Mouse (Mus musculus): ENCODE measurements at regions not wholly inside any gene's neighbourhood (a gene's known extent, or its start where the extent isn't known, plus 50 kb on each side); places are given as distances from the start of the nearest gene placed in this dataset.

DNA sequence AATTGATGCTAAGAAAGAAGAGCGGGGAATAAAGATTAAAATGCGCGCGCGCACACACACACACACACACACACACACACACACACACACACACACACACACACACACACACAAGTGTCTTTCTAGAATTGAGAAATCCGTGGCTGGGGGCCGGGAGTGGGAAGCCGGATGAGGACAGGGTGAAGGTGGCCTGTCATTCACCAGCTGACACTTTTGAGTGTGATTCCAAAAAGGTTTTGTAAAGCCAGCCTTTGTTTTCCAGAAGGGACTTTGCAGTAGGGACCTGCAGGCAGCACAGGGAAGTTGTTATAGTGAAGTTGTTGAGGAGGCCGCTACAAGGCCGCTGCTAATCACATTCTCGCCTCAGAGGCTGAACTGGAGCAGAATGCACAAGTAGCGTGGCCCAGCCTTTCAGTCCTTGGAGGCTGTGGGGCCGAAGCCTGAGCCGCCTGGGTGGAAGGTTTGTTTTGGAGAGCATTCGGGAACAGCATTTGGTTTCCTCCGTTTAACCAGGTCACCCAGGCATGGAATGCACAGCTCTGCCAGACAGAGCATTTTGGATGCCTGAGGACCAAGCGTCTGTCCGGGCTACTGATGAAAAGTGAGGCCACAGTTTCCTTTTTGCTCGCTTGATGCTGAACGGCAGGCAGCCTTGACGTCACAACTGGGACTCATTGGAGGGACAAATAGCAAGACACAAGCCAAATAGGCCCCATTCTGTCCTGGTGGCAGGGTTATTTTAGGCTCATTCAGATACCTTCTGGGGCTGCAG, 137.3 kb upstream of the Klf14 start:
- peak in 1 of 2 experiments; percentile 52 for DNase-seq (ENCODE audit: low spot score in 2 of 2)
- intact Hi-C loops (cut with DNase I) = no loop called here

DNA sequence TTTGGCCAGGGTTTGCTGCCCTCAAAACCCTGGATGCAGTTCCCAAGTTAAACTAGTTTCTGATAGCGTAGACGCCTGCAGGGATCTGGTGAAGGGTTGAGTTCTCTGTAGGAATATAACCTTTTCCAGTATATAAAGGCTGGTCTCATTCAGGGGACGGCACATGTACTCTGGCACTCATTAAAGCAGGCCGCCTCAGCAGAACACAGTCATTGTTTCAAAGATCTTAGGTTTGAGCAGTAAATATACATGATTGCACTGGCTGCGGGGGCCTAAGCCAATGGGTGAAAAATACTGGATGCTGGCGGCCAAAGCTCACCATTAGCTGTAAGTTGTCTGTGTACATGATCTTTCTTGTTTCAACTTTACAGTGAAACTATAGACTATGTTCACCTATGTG, 137.9 kb upstream of the Klf14 start:
- no peak for DNase-seq (ENCODE audit: low spot score in 2 of 2)
- intact Hi-C loops (cut with DNase I) = no loop called here

DNA sequence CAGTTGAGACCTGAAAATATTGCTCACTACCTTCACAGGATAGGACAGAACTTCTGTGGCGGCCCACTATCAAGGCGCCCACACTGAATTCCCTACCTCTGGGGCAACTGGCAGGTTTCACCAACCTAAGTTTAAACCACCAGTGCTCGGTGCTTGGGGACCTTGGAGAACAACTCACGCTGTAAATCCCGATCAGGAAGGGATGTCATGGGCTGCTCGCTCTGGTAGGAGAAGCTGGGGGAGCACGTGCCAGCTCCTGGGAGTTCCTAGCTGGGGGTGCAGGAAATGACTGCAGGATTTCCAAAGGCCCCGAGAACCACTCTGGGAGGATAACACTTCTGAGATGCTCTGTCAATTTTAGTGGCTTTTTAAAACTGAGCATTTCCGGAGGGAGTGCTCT, 138.4 kb upstream of the Klf14 start:
- no peak for DNase-seq (ENCODE audit: low spot score in 2 of 2)
- intact Hi-C loops (cut with DNase I) = no loop called here

DNA sequence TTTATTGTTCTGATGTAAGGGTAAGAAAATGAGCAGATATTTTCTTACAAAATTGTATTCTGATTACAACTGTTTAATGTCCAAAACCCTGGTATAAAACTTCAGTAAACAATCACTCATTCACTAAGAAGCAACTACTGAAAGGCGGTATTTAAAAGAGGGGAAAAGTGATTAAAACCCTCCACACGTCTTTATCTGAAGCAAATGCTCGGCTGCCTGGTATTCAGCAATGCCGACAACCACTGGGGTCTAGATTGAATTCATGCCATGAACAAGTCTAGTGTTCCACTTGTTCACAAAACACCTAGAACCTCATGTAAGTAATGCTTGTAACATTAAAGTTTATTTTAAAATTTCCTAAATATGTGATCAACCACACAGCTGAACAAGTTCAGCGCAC, 139.2 kb upstream of the Klf14 start:
- no peak for DNase-seq (ENCODE audit: low spot score in 2 of 2)
- intact Hi-C loops (cut with DNase I) = no loop called here

DNA sequence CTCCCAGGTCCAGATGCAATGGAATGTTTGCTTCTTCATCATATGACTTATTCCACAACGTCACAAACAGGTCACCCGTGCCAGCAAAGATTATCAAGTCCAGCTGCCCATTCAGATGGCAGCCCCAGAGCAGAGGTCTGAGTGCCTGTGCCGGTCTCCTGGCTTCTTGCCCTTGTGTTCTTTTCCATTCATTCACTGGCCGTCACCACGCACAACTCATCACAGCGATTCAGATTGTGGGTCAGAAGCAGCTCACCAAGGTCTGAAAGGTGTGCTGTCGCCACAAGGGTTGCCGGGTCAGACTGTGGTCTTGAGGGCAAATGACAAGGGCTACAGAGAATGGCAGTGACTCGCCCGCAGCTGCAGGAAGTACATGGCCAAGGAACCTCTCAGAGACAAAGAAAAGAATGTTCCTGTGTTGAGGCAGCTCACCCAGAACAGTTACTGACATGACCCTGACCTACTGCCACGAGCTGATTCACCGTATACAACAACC, 141.3 kb upstream of the Klf14 start:
- intact Hi-C loops (cut with DNase I) = no loop called here
- no peak for DNase-seq (ENCODE audit: low spot score in 2 of 2)

DNA sequence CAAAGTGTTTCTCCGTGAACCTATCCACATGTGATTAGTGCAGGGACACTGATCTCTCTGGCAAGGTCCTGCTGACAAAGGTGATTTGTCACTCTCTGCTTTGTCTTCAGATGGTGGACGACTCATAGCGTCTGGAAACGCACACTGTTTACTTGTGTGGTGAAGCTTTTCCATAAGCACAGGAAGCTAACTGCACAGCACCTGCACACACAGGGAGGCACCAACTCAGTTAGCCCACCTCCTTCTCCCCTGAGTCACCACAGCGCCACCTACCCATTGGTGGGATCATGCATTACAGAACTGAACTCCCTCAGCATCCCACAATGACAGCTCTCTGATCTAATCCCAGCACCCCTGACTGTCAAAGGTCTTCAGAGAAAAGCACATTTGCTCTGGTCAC, 141.9 kb upstream of the Klf14 start:
- intact Hi-C loops (cut with DNase I) = no loop called here
- no peak for DNase-seq (ENCODE audit: low spot score in 2 of 2)

DNA sequence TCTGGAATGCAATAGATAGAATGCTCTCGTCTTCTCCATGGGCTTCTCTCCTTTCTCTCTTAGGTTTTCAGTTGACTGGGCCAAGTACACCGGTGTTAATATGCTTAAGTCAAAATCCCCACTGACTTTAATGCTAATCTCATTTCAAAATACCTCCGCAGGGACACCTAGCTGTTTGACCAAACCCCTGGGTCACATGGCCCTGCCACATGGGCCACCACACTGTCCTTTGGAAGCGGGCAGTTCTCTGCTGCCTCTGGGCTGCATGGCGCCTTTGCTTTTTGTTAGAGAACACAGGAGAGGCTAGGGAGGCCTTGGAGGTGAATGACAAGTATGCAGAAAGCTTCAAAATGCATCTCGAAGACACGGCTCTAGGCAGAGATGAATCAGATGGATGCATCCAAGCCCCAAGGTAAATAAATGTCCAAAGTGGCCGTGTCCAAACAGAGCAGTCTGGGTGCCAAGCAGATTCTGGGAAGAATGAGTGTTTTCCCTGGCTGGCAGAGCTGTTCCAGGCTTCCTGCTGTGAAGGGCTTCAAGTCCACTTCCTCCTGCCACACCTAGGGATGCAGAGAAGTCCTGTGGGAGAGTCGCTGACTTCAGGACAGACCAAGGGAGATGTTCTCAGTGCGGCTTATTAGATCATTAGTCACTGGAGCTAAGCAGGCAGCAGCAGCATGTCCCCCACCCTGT, 147.4 kb upstream of the Klf14 start:
- intact Hi-C loops (cut with DNase I) = no loop called here

DNA sequence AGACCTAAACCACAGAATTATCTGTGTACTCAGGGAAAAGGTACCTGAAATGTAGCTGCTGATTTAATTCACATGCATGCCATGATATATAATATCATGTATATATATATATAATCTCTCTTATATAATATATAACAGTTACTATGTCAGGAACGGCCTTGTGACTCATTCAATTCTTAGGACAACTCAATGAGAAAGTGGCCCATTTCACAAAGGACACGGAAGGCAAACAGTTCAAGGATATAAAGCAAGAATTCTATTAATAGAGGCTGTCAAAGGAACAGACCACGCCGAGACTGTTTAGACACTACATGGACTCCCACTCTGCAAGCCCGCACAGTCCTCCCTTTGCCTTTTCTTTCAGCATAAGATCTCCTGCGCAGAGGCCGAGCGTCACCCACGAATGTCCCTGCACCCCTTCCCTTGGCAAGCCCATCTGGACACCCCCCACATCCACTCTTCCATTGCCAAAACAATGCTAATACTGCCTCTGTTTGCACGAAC, 148.0 kb upstream of the Klf14 start:
- no peak for DNase-seq (ENCODE audit: low spot score in 2 of 2)
- intact Hi-C loops (cut with DNase I) = no loop called here

More for the DNA sequence above, 147.4 kb upstream of the Klf14 start:
- no peak for DNase-seq (ENCODE audit: low spot score in 2 of 2)

DNA sequence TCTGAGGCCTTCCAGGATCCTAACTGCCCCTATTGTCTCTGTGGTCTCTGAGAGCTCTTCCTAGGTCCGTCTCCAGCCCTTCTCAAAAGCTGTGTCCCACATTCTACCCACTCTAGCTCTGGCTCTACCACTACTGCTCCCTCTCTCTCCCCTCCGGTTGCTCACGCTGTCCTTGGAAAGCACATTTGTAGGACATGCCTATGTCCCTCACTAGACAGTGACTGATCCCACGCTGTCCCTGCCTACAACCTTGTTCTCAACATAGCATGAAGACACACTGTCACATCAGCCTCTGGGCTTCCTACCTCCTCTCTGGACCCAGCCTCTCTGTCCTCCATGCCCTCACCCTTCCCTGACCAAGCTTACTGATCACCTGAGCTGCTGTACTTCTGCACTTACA, 148.5 kb upstream of the Klf14 start:
- DNase-seq (ENCODE audit: low spot score in 2 of 2) = no peak
- intact Hi-C loops (cut with DNase I) = no loop called here

DNA sequence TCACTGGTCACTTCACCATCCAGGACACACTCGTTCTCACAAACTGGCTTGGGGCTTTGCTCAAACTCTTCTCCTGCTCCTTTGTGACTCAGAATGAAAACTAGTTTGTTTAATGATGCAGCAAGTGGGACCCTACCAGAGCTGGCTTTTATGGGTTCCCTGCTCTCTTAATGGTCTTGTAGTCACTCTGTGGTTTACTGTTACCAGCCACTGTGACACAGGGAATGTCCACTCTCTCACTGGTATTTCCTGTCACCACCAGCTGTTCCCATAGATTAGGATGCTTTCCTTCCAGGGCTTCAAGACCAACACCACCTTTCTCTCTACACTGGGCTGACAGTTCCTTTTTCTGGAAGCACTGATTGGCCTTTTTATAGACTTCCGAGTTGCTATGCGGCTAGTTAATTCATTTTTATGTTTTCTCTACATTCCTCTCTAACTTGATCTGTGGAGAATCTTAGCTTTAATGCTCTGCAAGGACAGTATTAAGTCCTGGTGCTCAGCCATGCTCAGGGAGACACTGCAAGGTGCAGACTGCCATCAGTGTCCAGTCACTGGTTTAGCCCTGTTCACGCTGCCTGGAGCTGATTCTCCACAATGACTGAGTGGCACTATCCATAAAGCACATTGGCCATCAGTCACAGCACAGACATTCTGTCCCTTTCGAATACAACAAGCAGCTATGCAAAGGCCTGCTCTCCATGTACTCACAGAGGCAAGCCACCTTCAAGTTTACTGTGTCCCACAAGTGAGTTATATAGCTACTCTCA, 149.2 kb upstream of the Klf14 start:
- intact Hi-C loops (cut with DNase I) = no loop called here
- DNase-seq (ENCODE audit: low spot score in 2 of 2) = no peak

DNA sequence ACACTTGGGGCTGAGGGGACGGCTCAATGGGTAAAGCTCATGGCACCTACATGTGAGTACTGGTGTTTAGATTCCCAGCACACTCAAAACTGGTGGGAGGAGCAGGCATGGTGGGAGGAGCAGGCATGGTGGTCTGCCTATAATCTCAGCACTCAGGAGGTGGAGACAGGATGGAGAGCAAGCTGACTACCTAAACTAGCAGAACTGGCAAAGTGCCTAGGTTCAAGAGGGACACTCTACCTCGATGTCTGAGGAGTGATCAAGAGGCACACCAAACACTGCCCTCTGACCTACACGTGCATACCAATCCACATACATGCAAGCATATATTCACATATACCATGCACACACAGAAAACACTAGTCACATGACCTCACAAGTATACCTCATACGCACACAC, 150.7 kb upstream of the Klf14 start:
- no peak for DNase-seq (ENCODE audit: low spot score in 2 of 2)
- intact Hi-C loops (cut with DNase I) = no loop called here

DNA sequence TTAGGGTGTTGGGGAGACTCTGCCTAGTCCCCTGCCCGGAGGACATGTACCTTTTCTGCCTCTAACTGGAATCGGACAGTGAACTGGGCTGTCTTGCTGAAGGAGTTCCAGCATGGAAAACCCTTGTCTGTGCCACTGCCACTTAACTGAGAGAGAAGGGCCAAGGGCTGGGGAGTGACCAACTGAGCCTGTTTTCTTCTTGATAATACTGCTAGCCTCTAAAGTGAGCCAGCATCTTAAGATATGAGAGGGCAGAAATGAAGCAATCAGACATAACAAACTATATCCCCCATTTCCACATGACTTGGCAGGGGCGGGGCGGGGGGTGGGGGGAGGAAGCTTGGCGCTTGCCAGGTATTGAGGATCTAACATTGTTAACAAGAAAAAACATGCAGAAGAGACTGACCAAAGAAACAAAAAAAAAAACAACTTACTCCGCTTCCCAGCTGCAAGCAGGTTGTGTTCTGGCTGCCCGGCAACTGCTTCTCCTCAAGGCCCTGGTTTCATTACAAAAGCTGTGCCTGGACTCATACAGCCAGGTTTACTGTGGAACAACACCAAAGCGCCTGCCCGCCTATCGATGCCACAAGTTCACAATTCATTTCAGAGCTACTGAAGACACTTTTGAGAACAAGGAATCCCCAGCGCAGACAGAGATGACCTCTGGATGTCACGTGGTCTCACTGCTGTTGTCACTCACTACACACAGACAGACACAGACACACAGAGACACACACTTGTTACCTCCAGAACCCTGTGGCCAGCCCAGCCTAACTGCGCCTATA, 153.6 kb upstream of the Klf14 start:
- intact Hi-C loops (cut with DNase I) = no loop called here
- DNase-seq (ENCODE audit: low spot score in 2 of 2) = no peak

DNA sequence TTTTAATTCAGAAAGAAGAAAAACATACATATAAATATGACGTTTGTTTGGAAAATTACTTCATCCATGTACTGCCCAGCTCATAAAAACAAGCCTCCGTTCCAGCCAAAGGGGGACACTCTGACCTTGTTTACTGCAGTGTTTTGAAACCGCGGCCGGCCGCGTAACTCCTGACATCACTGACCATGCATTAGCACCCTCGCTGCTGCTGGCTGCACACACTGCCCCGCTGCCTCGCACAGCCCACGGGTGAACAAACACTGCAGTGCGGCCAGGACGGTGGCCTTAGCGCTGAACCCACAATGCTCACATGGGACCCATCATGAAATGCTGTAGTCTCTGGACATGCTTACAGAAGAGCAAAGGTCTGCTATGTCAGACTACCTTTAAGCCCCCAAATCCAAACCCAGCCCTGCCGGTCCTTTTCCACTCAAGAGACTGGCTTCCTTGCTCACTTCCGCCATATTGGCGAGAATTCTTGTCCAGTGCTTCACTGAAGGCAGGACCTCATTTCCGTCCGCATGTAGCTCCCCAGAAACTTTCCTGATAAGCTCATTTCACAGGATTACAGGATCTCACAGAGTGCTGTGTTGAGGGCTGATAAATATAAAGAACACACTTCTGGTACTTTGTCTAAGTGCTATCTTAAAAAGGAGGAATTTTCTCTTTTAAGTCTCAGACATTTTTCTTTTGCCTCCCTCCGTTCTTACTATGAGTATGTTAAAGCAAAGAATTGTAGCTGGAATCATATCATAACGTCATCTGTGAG, 154.9 kb upstream of the Klf14 start:
- DNase-seq (ENCODE audit: low spot score in 2 of 2) = no peak
- intact Hi-C loops (cut with DNase I) = no loop called here

DNA sequence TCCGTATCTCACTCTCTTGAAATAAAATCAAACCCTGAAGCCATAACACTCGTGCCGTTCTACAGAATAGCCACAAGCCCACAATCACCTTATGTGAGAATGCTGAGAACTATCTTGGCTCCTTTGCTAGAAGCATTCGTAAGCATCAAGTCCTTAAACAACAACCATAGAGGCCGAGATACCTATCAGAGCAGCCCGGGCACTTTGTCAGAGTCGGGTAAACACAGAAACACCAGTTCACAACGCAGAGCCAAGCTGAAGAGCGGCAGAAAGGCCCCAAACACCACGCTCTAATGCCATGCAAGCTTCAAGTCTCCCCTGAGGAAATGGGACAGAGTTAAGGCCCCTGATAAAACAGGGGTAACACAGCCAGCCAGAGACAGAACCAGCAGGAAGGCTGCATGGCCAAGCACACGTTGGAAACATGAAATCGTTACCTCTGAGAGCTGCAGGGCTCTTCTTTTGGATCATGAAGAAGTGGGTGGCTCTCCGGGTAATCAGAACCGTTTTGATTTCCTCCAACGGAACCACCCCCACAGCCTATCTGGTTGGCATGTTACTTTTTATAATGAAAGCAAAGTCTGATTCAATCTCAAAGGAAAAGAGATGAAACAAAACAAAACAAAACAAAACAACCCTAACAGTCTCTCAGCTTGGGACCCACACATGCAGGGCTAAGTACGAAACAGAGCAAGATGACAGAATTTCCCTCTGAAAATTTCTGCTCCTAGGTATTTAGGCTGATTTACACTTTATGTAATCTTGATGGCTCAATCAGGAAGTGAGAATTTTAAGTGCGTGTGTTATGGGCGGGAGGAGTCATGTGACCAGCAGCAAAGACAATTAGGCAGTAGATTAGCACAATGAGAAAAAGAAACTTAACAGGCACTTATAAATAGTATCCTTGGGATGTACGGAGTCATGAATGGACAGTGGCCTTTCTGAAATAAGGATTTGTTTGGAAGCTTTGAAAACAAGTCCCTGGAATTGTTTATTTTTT, 155.8 kb upstream of the Klf14 start:
- DNase-seq (ENCODE audit: low spot score in 2 of 2) = peak; percentile 58 to 59

DNA sequence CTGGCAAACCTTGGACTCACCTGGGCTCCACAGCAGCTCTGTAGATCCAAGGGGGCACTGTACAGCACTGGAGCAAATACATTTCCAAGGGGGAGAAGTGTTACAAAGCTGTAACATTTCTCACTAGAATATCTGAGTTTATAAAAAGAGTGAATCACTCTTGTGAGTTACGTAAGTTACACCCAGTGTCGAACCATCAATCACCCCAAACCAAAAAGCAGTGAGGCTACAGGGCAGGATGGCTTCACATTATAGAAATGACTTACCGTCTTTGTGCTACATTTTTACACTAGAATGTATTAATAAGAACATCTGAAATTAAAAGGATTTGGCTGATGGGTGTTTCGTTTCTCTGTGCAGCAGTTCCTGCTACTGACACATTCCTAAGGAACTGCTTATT, 156.7 kb upstream of the Klf14 start:
- no peak for DNase-seq (ENCODE audit: low spot score in 2 of 2)
- intact Hi-C loops (cut with DNase I) = no loop called here

More for the DNA sequence above, 155.8 kb upstream of the Klf14 start:
- intact Hi-C loops (cut with DNase I) = no loop called here

DNA sequence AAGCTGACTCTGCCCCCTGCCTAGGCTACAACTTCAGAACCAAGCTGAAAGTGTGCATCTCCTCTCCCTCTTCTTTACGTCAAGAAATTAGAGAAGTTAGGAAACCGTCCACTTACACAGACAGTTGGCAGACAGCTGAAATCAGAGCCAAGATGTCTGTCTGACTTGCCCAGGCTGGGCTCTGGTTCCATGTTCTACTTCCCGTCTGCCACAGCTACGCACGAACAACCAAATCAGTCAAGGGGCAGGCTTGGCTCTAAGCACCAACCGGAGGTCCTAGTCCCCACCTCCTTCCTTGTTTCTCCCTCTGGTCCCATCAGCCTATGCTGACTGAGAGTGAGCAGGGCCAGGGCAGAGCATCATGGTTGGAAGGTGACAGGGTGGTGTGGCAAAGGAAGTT, 157.5 kb upstream of the Klf14 start:
- no peak for DNase-seq (ENCODE audit: low spot score in 2 of 2)
- intact Hi-C loops (cut with DNase I) = no loop called here

DNA sequence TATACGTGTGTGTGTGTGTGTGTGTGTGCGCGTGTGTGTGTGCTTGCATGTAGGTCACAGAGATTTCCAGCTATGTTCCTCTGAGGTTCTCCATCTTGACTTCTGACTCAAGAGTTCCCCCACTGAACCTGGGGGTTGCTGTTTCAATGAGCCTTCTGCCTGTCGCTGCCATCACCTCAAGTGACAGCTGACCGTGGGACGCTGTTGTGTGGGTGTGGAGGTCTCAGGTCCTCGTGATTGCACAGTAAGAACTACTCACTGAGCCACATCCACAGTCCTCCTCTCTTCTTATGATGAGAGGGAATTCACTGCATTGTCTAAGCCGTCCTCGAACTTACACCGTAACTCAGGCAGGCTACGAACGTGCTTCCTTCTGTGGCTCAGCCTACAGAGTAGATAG, 158.8 kb upstream of the Klf14 start:
- no peak for DNase-seq (ENCODE audit: low spot score in 2 of 2)
- intact Hi-C loops (cut with DNase I) = no loop called here

DNA sequence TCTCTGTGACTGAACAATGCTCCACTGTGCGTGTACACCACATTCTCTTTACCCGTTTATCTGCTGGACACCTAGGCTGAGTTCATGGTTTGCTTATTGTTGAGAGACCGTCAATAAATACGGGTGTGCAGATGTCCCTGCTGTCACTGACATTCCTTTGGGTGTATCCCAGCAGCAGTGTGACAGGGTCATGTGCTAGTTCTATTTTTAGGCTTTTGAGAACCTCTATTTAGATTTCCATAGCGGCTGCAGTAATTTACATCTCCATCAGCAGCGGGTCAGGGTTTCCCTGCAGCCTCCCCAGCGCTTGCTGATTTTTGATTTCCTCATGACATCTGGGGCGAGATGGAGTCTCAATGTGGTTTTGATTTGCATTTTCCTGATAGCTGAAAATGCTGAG, 162.1 kb upstream of the Klf14 start:
- intact Hi-C loops (cut with DNase I) = no loop called here
- no peak for DNase-seq (ENCODE audit: low spot score in 2 of 2)

Measured in left cerebral cortex, postnatal 14 days (tissue).